Mouse (Mus musculus) cortical plate, adult 2 months (tissue): ENCODE results near the gene Pcbp1.

Source experiments
- CTCF ChIP-seq: fragments of 200-500 bp; IDR thresholded peaks from 2 replicates; pipeline ENCODE4 v1.5.1; 2011; ENCODE audit warnings: mild to moderate bottlenecking, control low read depth, low read length; ENCODE audit not compliant: insufficient read depth; ENCODE audit errors: extremely low read depth
- POLR2A ChIP-seq: fragments of 200-500 bp; IDR thresholded peaks from 2 replicates; pipeline ENCODE4 v1.6.1; 2011; ENCODE audit warnings: mild to moderate bottlenecking, low read length, control low read depth; ENCODE audit not compliant: insufficient read depth; ENCODE audit errors: extremely low read depth

- no peak for TF ChIP-seq CTCF
- TF ChIP-seq POLR2A = no peak
These were observed 20.4 kb downstream of the Pcbp1 start for GRCm38 (mm10) chr6:86505671-86506070.
